ENCODE assay signal across 8 mouse cellular contexts in genomic region chr2:52072491-52073140, GRCm38 (mm10). TPM values are rescaled to one million over a fixed set of nuclear protein-coding genes. Genes with fewer than 3 reads are reported as not detected.
A peak's percentile ranks its signal among the peaks of the same experiment; 100 is the strongest.
DNase-seq lines count a peak whose midpoint lies in the region; ATAC-seq lines count a peak whose summit lies in the region.

TSS of gene Rif1 (plus strand) at chr2:52072832.

- DNase-seq in B cell, adult 2 months, result peak; percentile 84 to 85
- DNase-seq in brain, adult 2 months (ENCODE audit: low read depth, low spot score), result peak; percentile 89
- DNase-seq in liver, result peak; percentile 93
- DNase-seq in monocyte, adult 2 months (ENCODE audit: low read depth in 1 of 2, low spot score in 2 of 2), result peak; percentile 59 to 60
- peak; percentile 68 to 78 for DNase-seq in spleen, postnatal 14 days (ENCODE audit: low spot score in 2 of 2)

- H3K9me3 ChIP-seq in heart, embryonic 11.5 days (replicated peaks; ENCODE audit: control insufficient read depth, low read length), result no peaks in the 10 kb centered on the region
- H3K9me3 ChIP-seq in kidney, embryonic 16.5 days (ENCODE audit: low read length), result no peaks in the 10 kb centered on the region

- H3K4me3 ChIP-seq in heart, embryonic 11.5 days (ENCODE audit: low read depth, low read length), result peak within 1 kb of the TSS; percentile 93
- H3K4me3 ChIP-seq in kidney, embryonic 16.5 days (ENCODE audit: low read length), result peak within 1 kb of the TSS; percentile 99

- H3K9ac ChIP-seq in heart, embryonic 11.5 days (ENCODE audit: low read depth, low read length), result peak within 1 kb of the TSS; percentile 90
- peak within 1 kb of the TSS; percentile 97 for H3K9ac ChIP-seq in kidney, embryonic 16.5 days (replicated peaks; ENCODE audit: low read length)

- 0 out of 2 replicates have a peak, but pooled peaks cover 7% of the 10 kb centered on the region for H3K4me1 ChIP-seq in heart, embryonic 11.5 days (ENCODE audit: control insufficient read depth, insufficient read depth, low read length)
- H3K4me1 ChIP-seq in kidney, embryonic 16.5 days (ENCODE audit: insufficient read depth, low read length), result peaks cover 14% of the 10 kb centered on the region

- no peaks in the 10 kb centered on the region for H3K27me3 ChIP-seq in heart, embryonic 11.5 days (ENCODE audit: control insufficient read depth, insufficient read depth, low read length)
- H3K27me3 ChIP-seq in kidney, embryonic 16.5 days (ENCODE audit: insufficient read depth, low read length), result no peaks in the 10 kb centered on the region

- WGBS in heart, embryonic 11.5 days (ENCODE audit: insufficient replicate concordance), result under 1% methylated on average over 65 of the region's 72 CpGs
- under 1% methylated on average over 38 of the region's 72 CpGs for WGBS in kidney, embryonic 16.5 days

- peak within 1 kb of the TSS; percentile 63 for H3K27ac ChIP-seq in heart, embryonic 11.5 days (ENCODE audit: low read depth, low read length)
- peak within 1 kb of the TSS; percentile 92 for H3K27ac ChIP-seq in kidney, embryonic 16.5 days (ENCODE audit: low read length)

- peak within 1 kb of the TSS; percentile 72 for H3K4me2 ChIP-seq in heart, embryonic 11.5 days
- peak within 1 kb of the TSS; percentile 63 for H3K4me2 ChIP-seq in kidney, embryonic 16.5 days (replicated peaks; ENCODE audit: low read depth, low read length)

- peak; percentile 83 for ATAC-seq in erythroblast, adult 5-6 weeks (replicated peaks; ENCODE audit: low FRiP score, poor library complexity, severe bottlenecking)
- ATAC-seq in heart, embryonic 11.5 days (replicated peaks; ENCODE audit: insufficient number of reproducible peaks, low FRiP score, low TSS enrichment), result peak; percentile 96
- peak; percentile 96 for ATAC-seq in kidney, embryonic 16.5 days (ENCODE audit: low FRiP score, low TSS enrichment)

- peaks cover 13% of the 10 kb centered on the region for H3K36me3 ChIP-seq in heart, embryonic 11.5 days (ENCODE audit: control insufficient read depth, insufficient read depth, low read length)
- peaks cover 21% of the 10 kb centered on the region for H3K36me3 ChIP-seq in kidney, embryonic 16.5 days (ENCODE audit: insufficient read depth, low read length)

RNA-seq across cellular contexts. Expression of gene Rif1, which starts in this region (rescaled TPM):
- total RNA-seq in erythroblast, adult 5-6 weeks (2015; ENCODE audit: low replicate concordance), result 25.3 and 42.1 TPM in 2 replicates
- 35.0 and 53.4 TPM in 2 replicates for total RNA-seq in erythroblast, adult 5-6 weeks (2017; ENCODE audit: low replicate concordance)
- polyA plus RNA-seq in heart, embryonic 11.5 days (2014; fragmentation: Nextera tagmentation; extraction: Ambion mirVana), result 27.9 and 29.8 TPM in 2 replicates
- 23.1 and 23.2 TPM in 2 replicates for polyA plus RNA-seq in kidney, embryonic 16.5 days (2015; fragmentation: Nextera tagmentation; extraction: Ambion mirVana)

Comparison
In these comparisons a context has a peak if more than half of its experiments do, and no peak if none do; other contexts are left out.
1. Peak in every context shown above with its lines: DNase-seq, ATAC-seq, H3K4me3 ChIP-seq and H3K27ac ChIP-seq.